Mouse (Mus musculus) thymus, adult 2 months (tissue): ENCODE measurements at regions not wholly inside any gene's neighbourhood (a gene's known extent, or its start where the extent isn't known, plus 50 kb on each side); places are given as distances from the start of the nearest gene placed in this dataset.

ENCODE experiments used
- DNase-seq: peaks from one replicate; pipeline ENCODE4 v3.0.0; 2021
- H3K27ac ChIP-seq: fragments of 200-500 bp; 2 replicates; pipeline ENCODE4 v1.5.1; 2012; ENCODE audit warnings: low read length, control low read depth; ENCODE audit not compliant: control insufficient read depth, insufficient read depth
- H3K27me3 ChIP-seq: fragments of 200-500 bp; 2 replicates; pipeline ENCODE4 v1.6.1; 2012; ENCODE audit warnings: mild to moderate bottlenecking, low read length, moderate library complexity, mixed read lengths; ENCODE audit not compliant: control insufficient read depth, insufficient read depth
- H3K36me3 ChIP-seq: fragments of 200-500 bp; 2 replicates; pipeline ENCODE4 v1.6.1; 2012; ENCODE audit warnings: mild to moderate bottlenecking, low read length, moderate library complexity; ENCODE audit not compliant: control insufficient read depth, insufficient read depth
- H3K4me1 ChIP-seq: fragments of 200-500 bp; replicated peaks from 2 replicates; pipeline ENCODE4 v1.6.1; 2012; ENCODE audit warnings: low read length; ENCODE audit not compliant: control insufficient read depth, insufficient read depth
- H3K4me3 ChIP-seq: fragments of 200-500 bp; 2 replicates; pipeline ENCODE4 v1.5.1; 2012; ENCODE audit warnings: mild to moderate bottlenecking, low read length, control low read depth, moderate library complexity; ENCODE audit not compliant: control insufficient read depth, insufficient read depth
- CTCF ChIP-seq: fragments of 200-500 bp; IDR thresholded peaks from 2 replicates; pipeline ENCODE4 v1.5.1; 2012; ENCODE audit warnings: mild to moderate bottlenecking, control low read depth, low read length, moderate library complexity, borderline replicate concordance; ENCODE audit not compliant: control insufficient read depth, poor library complexity, insufficient read depth; ENCODE audit errors: extremely low read depth
- POLR2A ChIP-seq: fragments of 200-500 bp; IDR thresholded peaks from 2 replicates; pipeline ENCODE4 v1.6.1; 2012; ENCODE audit warnings: mild to moderate bottlenecking, low read length, control low read depth, moderate library complexity; ENCODE audit not compliant: control insufficient read depth, poor library complexity, insufficient read depth; ENCODE audit errors: extremely low read depth
- WGBS: fragments of 180-500 bp; shearing (Covaris S2); methylation state at CpG from one replicate; pipeline ENCODE4 v1.1.7; 2018; 5-methylcytosine and 5-hydroxymethylcytosine counted together

DNA sequence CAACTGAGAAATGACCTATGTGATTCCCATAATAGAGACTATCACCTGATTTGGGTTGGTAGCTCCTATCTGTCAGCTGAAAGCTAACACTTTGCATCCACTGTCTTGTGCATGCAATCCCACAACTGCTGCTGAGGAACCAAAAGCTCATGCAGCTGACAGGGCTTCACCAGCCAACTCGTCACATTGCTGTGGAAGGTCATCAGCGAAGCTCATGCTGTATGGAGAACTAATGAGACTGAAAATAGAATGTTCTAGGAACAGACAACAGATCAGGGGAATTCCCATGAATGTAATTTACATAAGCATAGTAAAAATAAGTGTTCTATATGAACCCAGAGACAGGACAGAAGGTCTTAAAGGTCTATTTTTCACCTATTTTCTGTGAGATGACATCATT is 363.5 kb upstream of the Ptger4 start:
- DNase-seq = no peak
- H3K36me3 ChIP-seq = no peaks in the 10 kb centered on the region
- TF ChIP-seq CTCF = no peak
- no peak for TF ChIP-seq POLR2A
- no peaks in the 10 kb centered on the region for H3K27me3 ChIP-seq
- WGBS = 82% methylated on average over 2 of the region's 2 CpGs
- H3K27ac ChIP-seq = no peak overlapping the region
- H3K4me1 ChIP-seq = no peaks in the 10 kb centered on the region
- H3K4me3 ChIP-seq = no peak overlapping the region

DNA sequence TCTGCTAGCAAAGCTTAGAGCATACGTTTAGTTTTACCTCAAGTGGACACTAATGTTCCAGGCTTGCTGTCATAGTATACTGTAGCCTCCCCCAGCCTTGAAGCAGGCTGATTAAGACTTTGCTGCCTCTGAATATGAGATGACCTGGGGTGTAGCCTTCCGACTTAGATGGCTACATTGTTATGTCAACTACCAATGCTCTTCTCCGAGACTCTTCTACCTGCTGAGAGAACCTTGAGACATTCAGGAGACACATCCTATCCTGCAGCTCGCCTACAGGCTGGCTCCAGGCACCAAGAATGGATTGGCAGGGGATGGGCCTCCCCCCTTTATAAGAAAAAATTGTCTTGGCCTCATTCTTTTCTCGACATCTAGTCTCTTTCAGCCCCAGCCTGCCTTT is 379.0 kb upstream of the Ptger4 start:
- no peaks in the 10 kb centered on the region for H3K4me1 ChIP-seq
- H3K36me3 ChIP-seq = no peaks in the 10 kb centered on the region
- no peak for TF ChIP-seq CTCF
- TF ChIP-seq POLR2A = no peak
- H3K27ac ChIP-seq = no peak overlapping the region
- DNase-seq = no peak
- no peaks in the 10 kb centered on the region for H3K27me3 ChIP-seq
- no peak overlapping the region for H3K4me3 ChIP-seq
- 96% methylated on average over 5 of the region's 5 CpGs for WGBS

DNA sequence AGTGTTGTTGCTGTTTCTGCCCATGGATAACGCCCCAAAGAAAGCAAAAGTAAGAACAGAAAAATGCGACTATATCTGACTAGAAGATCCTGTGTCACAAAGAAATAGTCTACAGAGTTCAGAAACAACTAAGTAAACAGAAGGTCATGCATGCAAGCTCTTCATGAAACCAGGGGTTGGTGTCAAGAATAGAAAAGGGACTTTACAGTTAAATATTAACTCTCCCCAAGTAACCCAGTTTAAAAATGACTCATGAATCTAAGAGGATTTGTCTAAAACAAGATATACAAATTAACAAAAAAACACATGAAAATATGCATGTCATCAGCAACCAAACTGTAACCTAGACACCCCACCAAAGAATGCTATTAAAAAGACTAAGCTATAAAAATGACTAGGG is 381.4 kb upstream of the Ptger4 start:
- Histone ChIP-seq H3K4me1 (no peaks in the 10 kb centered on the region), H3K4me3 (no peak overlapping the region), H3K27me3 (no peaks in the 10 kb centered on the region), H3K27ac (no peak overlapping the region), H3K36me3 (no peaks in the 10 kb centered on the region)
- 91% methylated on average over 2 of the region's 2 CpGs for WGBS
- no peak for DNase-seq
- TF ChIP-seq POLR2A (no peak), CTCF (no peak)

DNA sequence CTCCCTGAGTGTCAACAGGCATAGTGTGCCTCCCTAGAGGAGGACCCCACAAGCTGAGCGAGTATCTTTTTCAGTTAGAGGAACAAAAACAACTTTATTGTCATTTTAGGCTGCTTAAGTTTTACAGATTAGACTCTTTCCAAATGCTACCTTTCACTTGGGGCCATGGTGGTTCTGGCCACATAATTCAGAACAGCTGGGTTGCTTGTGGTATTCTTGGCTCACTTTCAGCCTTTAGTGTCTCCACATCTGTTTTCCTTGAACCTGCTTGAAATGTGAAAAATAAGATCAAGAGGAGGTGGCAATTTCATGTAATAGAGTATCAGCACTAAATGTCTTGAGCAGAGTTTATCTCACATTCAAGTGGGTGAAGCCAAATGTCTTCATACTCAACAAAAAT is 402.7 kb upstream of the Ptger4 start:
- no peaks in the 10 kb centered on the region for H3K36me3 ChIP-seq
- 24% methylated on average over 1 of the region's 1 CpGs for WGBS
- no peak for DNase-seq
- H3K27ac ChIP-seq = no peak overlapping the region
- no peaks in the 10 kb centered on the region for H3K27me3 ChIP-seq
- no peaks in the 10 kb centered on the region for H3K4me1 ChIP-seq
- no peak for TF ChIP-seq CTCF
- no peak for TF ChIP-seq POLR2A
- H3K4me3 ChIP-seq = no peak overlapping the region

DNA sequence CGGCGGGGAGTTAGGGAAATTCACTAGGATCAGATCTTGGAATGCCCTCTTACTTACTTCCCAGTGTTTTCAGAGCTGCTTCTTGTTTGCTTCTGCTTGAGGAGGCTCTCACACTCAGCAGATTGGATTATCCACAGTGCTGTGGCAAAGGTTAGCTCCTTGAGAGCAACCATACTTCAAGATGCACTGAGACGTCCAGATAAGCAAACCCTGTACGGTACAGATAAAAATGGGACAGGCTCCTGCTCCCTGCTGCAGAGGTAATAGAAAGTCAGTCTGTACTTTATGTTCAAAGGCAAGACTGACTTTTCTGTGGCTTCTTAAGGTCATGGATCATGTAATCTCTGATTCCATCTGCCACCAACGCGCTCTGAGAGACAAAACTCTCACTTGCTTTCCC is 414.8 kb upstream of the Ptger4 start:
- Histone ChIP-seq H3K4me3 (no peak overlapping the region), H3K27ac (no peak overlapping the region), H3K27me3 (no peaks in the 10 kb centered on the region), H3K36me3 (no peaks in the 10 kb centered on the region), H3K4me1 (no peaks in the 10 kb centered on the region)
- DNase-seq = no peak
- TF ChIP-seq CTCF = no peak
- TF ChIP-seq POLR2A = no peak
- 66% methylated on average over 6 of the region's 6 CpGs for WGBS

DNA sequence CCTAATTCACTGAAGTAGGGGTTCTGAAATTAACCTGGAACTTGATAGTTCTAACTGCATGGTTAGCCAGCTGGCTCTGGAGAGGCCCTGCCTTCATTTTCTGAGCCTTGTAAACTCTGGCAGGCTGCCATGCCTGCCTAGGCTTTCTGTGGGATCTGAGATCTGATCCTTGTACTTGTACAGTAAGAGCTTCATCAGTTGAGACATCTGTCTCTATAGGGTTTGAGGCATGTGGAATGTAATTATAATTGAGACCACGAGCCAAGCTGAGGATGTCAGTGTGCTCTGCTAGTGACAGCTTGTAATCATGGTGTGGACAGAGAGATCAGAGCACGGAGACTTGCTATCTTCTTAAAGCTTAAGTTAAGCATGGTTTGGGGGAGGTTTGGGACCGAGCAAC is 416.8 kb upstream of the Ptger4 start:
- no peak overlapping the region for H3K4me3 ChIP-seq
- H3K27me3 ChIP-seq = no peaks in the 10 kb centered on the region
- H3K36me3 ChIP-seq = no peaks in the 10 kb centered on the region
- TF ChIP-seq CTCF (no peak), POLR2A (no peak)
- no peak overlapping the region for H3K27ac ChIP-seq
- WGBS = 86% methylated on average over 3 of the region's 3 CpGs
- no peaks in the 10 kb centered on the region for H3K4me1 ChIP-seq
- DNase-seq = no peak

DNA sequence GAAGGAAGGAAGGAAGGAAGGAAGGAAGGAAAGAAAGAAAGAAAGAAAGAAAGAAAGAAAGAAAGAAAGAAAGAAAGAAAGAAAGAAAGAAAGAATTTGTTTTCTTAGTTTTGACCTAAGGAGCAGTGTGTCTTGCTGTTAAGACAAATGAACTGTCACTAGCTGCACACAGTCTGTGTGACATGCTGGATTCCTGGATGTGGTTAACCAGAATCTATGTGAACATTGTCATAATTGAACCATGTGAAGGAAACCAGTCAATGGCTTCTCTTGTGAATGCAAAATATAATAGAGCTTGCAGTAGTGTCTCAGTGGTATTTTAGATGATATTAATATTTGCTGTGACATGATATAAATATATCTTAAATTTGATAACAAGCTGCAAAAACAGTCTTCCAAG is 427.8 kb upstream of the Ptger4 start:
- no peak for DNase-seq
- no peaks in the 10 kb centered on the region for H3K4me1 ChIP-seq
- H3K36me3 ChIP-seq = no peaks in the 10 kb centered on the region
- no peak overlapping the region for H3K27ac ChIP-seq
- TF ChIP-seq CTCF (no peak), POLR2A (no peak)
- no peak overlapping the region for H3K4me3 ChIP-seq
- H3K27me3 ChIP-seq = no peaks in the 10 kb centered on the region
